Mouse (Mus musculus): ENCODE measurements around the gene Pard3.
A peak's percentile ranks its signal among the peaks of the same experiment; 100 is the strongest.

The Pard3 gene

DNA sequence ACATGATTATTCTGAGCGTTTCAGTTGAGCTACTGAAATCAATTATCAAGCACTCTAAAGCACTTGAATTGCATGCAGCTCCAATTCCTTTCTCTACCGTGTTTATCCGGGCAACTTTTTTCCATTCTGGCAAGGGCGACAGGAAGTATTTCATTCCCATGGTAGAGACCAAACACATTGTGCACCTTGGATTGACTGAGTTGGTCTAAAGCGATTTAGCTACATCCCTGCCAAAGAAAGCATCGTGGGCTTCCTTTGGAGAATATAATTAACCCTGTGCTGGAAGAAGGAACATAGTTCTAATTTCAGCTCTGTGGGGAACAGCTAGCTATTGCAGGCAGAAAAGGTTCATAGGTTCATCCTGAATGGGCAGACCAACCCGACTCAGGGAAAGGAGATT lies 480.0 kb downstream of the Pard3 start:
- no peak for DNase-seq (ENCODE audit: low read depth, low spot score)

GRCm38 (mm10) chr8:127546161-127546560 lies 482.5 kb downstream of the Pard3 start:
- no peak for DNase-seq (ENCODE audit: low read depth, low spot score)

DNA sequence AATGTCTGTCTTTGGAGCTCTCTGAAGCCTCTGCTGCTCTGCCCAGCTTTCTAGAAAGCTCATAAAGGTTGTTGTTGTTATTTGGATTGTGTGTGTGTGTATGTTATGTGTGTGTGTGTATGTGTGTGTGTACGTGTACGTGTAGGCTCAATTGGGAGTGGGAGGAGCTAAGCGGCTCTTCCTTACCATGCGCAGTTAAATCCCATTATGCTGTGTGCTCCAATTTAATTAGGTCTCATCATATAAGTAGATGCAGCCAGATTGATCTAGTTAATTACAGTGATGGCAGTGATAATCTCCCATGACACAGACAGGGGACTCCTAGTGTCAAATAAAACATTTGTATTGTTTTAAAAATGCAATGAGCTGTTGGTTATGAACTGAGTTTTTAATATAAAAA lies 487.2 kb downstream of the Pard3 start:
- no peak for DNase-seq (ENCODE audit: low read depth, low spot score)

DNA sequence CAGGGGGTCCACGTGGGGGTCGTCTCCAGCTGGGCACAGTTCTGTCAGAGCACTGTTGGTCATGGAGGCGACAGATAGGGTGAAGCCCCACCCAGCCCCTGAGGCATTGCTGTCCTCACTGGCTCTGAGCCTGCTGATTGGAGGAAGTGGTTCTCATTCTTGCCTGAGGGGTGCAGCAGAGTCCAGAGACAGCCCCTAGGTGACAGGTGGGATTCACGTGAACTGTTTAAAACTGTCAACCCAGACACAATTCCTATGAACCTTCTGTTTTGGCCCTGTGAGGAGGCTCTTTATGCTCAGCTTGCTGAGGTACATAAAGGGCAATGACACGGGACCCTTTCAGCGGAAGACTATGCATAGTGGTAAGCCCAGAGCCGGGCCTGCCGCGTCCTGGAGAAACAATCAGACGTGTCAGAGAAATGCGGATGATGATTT lies 488.5 kb downstream of the Pard3 start:
- peak; percentile 69 for DNase-seq (ENCODE audit: low read depth, low spot score)

DNA sequence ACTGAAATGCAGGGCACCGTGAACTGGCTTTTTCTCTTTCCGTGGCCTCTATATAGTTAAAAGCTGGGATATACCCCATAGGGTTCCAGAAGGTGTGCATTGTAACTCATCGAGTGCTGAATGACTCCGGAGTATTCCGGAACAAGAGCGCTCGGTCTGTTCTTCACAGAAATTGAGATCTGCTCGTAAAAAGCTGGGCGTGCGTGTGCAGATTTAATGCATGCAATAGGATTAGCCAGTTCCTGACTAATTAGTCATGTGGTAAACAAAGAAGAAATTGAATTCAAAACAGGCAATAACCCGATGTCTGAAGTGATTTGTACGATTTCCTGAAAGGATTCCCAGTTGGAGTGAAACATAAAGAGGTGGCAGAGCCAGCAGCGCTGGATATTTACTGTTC lies 489.1 kb downstream of the Pard3 start:
- no peak for DNase-seq (ENCODE audit: low read depth, low spot score)

DNA sequence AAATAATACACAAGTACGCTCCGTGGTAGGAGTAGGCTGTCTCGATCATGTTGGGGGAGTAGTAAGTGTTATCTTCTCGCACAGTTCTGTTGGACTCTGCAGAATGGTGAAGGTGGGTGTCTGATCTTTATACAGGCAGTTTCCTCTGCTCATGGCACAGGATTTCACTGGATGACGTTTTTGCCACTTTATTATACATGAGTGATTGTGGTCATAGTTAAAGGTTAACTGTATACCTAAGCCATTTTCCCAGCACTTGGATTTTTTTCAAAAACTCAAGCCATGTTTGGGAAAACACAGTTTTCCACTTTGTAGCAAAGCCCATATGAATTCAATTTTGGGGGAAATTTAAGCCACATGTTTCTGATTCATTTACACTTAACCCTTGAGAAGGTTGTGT lies 489.9 kb downstream of the Pard3 start:
- no peak for DNase-seq (ENCODE audit: low read depth, low spot score)

DNA sequence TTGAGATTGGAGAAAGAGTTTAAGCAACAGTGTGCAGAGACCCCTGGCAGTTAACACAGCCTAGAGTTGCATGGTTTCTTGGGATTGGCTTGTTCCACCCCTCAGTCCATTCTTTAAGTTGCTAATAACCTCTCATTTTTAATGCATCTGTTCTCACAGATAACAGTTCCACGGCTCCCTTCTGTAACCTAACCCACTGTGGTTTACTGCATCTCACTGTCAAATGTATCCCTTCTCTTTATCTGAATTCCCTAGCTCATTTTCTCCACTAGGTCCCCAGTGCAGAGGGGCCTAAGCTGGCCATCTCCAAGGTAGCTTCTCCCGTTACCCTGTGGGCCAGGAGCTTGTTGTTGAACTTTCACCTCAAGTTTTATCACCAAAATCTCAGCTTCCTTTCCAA lies 492.1 kb downstream of the Pard3 start:
- no peak for DNase-seq (ENCODE audit: low read depth, low spot score)

- no peak for DNase-seq (ENCODE audit: low read depth, low spot score)
Observed at GRCm38 (mm10) chr8:127556964-127557363, 493.3 kb downstream of the Pard3 start.

- DNase-seq (ENCODE audit: low read depth, low spot score): no peak
Observed at GRCm38 (mm10) chr8:127557566-127557965, 493.9 kb downstream of the Pard3 start.

DNA sequence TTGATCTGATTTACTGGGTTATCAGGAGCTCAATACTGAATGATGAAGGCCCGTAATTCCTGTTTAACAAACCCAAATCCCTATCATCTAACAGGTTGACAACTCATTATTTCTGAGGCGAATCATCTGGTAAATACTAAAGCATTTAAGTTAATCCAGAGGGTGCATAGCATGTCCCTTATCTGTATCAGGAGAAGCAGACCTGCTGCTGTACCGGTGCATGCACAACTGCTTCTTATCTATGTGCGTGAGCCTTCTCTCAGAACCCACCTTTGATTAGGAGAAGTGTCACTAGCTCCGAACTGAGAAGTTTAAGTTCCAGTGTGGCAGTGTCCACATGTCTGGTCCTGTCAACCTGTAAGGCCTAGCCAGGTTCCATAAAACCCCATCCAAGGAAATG lies 499.9 kb downstream of the Pard3 start:
- no peak for DNase-seq (ENCODE audit: low read depth, low spot score)

DNA sequence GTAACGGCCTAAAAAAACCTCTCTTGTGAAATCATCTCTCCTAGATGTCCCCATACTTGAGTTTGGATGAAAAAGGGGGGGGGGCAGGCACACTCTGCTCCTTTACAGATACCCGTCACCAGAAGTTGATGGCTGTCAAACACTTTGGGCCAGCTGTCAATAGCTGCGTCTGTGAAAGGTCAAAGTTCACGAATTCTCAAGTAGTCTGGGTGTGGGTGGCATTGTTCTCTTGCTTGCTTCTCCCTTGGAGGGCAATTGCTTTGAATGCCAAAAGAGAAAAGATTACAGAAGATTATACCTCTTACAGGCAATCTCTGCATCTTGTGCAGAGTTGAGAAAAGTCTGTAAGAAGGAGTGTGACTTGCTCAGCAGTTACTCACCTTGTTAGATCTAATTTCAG lies 500.7 kb downstream of the Pard3 start:
- DNase-seq (ENCODE audit: low read depth, low spot score): peak; percentile 55

DNA sequence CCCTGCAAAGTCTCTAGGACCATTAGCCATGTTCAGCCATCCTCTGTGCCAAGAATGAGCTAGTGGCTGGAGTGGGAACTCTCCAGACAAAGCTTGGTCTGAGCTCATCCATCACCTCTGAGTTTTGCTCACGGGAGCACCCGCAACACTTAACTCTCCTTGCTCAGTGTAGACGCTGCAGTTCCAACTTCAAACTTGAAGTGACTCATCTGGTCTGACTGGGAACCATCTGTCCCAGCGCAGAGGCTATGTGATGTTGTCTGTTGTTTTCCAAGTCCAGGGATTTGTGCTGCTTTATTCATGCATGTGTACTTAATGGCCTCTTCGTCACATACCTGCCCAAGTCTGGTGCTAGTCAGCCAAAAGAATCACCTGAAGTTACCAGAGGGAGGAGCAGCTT lies 505.5 kb downstream of the Pard3 start:
- DNase-seq (ENCODE audit: low read depth, low spot score): no peak

DNA sequence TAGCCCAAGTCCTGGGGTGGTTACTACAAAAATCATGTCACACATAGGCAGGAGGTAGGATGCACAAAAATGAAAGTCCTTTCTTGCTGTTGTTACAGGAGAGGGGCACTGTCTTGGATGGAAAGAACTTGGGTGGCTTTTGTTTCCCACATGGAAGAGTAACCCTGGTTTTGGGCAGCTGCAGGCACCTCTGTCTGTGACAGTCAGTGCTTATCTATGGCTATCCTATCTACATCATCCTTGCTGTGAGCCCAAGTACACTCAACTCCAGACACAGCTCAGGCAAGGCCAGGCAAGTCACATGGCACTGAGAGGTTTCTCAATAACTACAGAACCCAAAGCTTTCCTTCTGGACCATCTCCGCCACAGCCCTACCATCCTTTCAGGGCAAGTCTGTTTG lies 506.8 kb downstream of the Pard3 start:
- DNase-seq (ENCODE audit: low read depth, low spot score): no peak

DNA sequence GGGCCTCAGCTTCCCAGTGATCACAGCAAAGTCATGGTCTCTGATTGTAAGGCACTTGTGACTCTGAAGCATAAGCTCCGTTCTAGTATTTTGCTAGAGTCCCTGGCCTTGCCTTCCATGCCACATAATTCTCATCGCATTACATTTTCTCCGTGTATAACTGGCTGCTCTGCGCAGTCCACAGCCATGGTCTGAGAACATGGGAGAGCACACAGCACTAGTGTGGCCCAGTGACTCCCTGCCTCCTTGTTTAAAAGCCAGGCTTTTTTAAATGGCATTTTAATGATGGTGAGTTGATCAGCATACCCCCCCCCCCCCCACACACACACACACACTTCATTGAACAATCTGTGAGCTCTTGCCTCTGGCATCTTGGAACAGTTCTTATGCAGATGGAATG lies 508.8 kb downstream of the Pard3 start:
- DNase-seq (ENCODE audit: low read depth, low spot score): no peak

- no peak for DNase-seq (ENCODE audit: low read depth, low spot score)
Observed at GRCm38 (mm10) chr8:127576657-127577056, 513.0 kb downstream of the Pard3 start.

DNA sequence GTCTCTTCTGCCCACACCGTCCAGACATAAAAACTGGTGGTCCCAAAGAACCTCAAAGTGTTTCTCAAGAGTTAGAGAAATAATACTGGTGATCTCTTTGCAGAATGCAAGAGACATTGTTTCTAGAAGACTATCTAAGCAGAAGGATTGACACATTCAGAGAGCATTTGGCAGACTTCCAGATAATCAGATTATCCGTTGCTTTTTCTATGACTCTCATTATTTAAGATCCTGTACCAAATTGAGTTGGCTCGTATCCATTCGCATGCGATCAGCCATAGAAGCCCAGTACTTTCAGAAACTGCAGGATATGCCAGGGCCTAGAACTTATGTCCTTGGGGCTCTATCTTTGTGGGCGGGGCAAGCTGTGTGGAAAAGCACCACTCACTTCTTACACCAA lies 514.0 kb downstream of the Pard3 start:
- DNase-seq (ENCODE audit: low read depth, low spot score): no peak

DNA sequence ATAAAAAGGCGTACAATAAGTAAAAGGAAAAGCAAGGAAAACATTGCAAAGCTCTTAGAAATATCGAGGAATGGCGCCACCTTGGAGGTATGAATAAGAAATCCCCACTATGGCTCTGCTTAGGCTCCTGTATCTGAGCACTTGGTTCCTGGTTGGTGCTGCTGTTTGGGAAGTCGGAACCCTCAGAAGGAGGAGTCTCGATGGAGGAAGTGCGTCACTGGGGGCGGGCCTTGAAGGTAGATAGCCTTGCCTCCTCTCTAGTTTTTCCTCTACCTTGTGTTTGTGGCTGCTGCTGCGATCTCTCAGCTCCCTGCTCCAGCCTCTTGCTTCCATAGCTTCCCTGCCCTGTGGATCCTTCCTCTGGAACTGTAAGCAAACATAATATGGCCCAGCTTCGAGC lies 515.7 kb downstream of the Pard3 start:
- DNase-seq (ENCODE audit: low read depth, low spot score): peak; percentile 54

- no peak for DNase-seq (ENCODE audit: low read depth, low spot score)
Observed at GRCm38 (mm10) chr8:127583429-127583828, 519.7 kb downstream of the Pard3 start.

DNA sequence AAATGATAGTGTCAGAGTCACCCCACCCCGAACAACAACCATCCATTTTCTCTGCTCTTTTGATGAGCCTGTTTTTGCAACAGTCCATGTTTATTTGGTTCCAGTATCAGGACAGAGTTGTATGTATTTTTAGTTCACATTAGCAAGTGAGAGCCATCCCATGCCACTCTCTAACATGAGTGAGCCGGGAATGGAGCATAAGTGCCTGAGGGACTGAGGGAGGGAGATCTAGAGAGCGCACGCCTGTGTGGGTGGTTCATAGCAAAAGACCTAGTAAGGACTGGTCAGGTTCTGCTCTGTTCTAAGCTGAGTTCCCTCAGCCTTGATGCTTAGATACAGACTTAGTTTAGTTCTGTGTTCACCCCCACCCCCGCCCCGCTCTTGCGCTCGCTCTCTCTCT lies 521.9 kb downstream of the Pard3 start:
- no peak for DNase-seq (ENCODE audit: low read depth, low spot score)

- DNase-seq (ENCODE audit: low read depth, low spot score): no peak
Observed at GRCm38 (mm10) chr8:127586681-127587080, 523.0 kb downstream of the Pard3 start.

DNA sequence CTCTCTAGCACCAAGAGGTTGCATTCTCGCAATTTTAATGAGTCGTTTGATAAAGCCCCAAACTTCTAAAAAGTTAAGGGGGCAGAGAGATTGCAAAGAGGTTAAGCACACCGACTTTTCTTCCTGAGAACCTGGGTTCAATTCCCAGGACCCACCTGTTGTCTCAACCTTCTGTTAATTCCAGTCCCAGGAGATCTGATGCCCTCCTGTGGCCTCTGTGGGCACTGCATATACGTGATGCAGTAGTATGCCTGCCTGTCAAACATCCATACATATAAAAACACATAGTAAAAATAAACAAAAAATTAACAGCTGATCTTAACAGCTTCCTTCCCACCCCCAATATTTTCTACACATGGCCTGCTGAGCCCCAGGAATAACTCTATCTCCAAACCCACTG lies 524.6 kb downstream of the Pard3 start:
- peak; percentile 66 for DNase-seq (ENCODE audit: low read depth, low spot score)

DNA sequence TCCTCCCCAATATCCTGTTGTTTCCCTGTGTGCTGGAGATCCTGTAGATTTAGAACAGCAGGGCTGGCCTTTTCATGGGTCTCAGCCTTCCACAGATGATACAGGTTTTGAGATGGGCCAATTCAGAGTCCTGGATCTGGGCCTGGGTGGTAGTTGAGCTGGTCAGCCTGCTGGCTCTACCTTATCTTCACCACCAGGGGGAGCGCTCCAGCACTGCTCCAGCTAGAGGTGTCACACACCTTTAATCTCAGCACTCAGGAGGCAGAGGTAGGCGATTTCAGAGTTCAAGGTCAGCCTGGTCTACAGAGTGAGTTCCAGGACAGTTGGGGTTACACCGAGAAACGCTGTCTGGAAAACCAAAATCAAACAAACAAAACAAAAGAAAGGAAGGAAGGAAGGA lies 525.6 kb downstream of the Pard3 start:
- DNase-seq (ENCODE audit: low read depth, low spot score): peak; percentile 74

- no peak for DNase-seq (ENCODE audit: low read depth, low spot score)
Observed at GRCm38 (mm10) chr8:127590674-127591186, 527.0 kb downstream of the Pard3 start.

All from ZHBTc4 (cell line).